Mouse (Mus musculus) liver, adult 2 months (tissue): ENCODE results near the gene G3bp1. TPM values are rescaled to one million over a fixed set of nuclear protein-coding genes. Genes with fewer than 3 reads are reported as not detected.

Experiments used
- DNase-seq: peaks from one replicate; pipeline ENCODE4 v3.0.0-alpha.2; 2011; ENCODE audit warnings: low read depth, low spot score; ENCODE audit errors: extremely low read depth
- H3K27ac ChIP-seq: fragments of 200-500 bp; replicated peaks from 2 replicates; pipeline ENCODE4 v1.5.1; 2012; ENCODE audit warnings: low read depth, mild to moderate bottlenecking, control low read depth, inconsistent platforms, low read length; ENCODE audit not compliant: insufficient read depth
- H3K27me3 ChIP-seq: fragments of 200-500 bp; 2 replicates; pipeline ENCODE4 v1.6.1; 2012; ENCODE audit warnings: mild to moderate bottlenecking, moderate library complexity, low read length, inconsistent platforms; ENCODE audit not compliant: control insufficient read depth, insufficient read depth
- H3K36me3 ChIP-seq: fragments of 200-500 bp; 2 replicates; pipeline ENCODE4 v1.6.1; 2012; ENCODE audit warnings: low read length, inconsistent platforms; ENCODE audit not compliant: control insufficient read depth, insufficient read depth
- H3K4me1 ChIP-seq: fragments of 200-500 bp; 2 replicates; pipeline ENCODE4 v1.6.1; 2011; ENCODE audit warnings: low read length; ENCODE audit not compliant: control insufficient read depth, insufficient read depth
- H3K4me3 ChIP-seq: fragments of 200-500 bp; 2 replicates; pipeline ENCODE4 v1.5.1; 2011; ENCODE audit warnings: low read depth, mild to moderate bottlenecking, control low read depth, low read length, moderate library complexity; ENCODE audit not compliant: insufficient read depth
- H3K79me2 ChIP-seq: fragments of 200-500 bp; 2 replicates; pipeline ENCODE4 v1.6.1; 2012; ENCODE audit warnings: inconsistent platforms, mild to moderate bottlenecking, low read length, moderate library complexity; ENCODE audit not compliant: control insufficient read depth, insufficient read depth
- H3K9ac ChIP-seq: fragments of 200-500 bp; 2 replicates; pipeline ENCODE4 v1.6.1; 2012; ENCODE audit warnings: low read depth, mild to moderate bottlenecking, control low read depth, inconsistent platforms, low read length
- CTCF ChIP-seq: fragments of 200-500 bp; IDR thresholded peaks from 2 replicates; pipeline ENCODE4 v1.5.1; 2011; ENCODE audit warnings: low read depth, low read length, control low read depth
- POLR2A ChIP-seq: fragments of 200-500 bp; IDR thresholded peaks from 2 replicates; pipeline ENCODE4 v1.6.1; 2011; ENCODE audit warnings: low read length, control low read depth; ENCODE audit not compliant: insufficient read depth; ENCODE audit errors: extremely low read depth
- WGBS: fragments of 180-500 bp; shearing (Covaris S2); methylation state at CpG from one replicate; pipeline ENCODE4 v1.1.7; 2018; 5-methylcytosine and 5-hydroxymethylcytosine counted together
- polyA plus RNA-seq: library from polyadenylated mRNA; depleted of rRNA; stranded (reverse); fragments of >200 nt; gene quantifications from 2 replicates; pipeline ENCODE4 v1.2.3, GENCODE M21; 2012
- total RNA-seq: library from RNA; depleted of rRNA; stranded (reverse); fragments of >200 nt; gene quantifications from 2 replicates; pipeline ENCODE4 v1.2.3, GENCODE M21; 2014

G3bp1 gene
- total and polyA plus RNA-seq, 2 experiments: 14.0 to 15.7 TPM

DNA sequence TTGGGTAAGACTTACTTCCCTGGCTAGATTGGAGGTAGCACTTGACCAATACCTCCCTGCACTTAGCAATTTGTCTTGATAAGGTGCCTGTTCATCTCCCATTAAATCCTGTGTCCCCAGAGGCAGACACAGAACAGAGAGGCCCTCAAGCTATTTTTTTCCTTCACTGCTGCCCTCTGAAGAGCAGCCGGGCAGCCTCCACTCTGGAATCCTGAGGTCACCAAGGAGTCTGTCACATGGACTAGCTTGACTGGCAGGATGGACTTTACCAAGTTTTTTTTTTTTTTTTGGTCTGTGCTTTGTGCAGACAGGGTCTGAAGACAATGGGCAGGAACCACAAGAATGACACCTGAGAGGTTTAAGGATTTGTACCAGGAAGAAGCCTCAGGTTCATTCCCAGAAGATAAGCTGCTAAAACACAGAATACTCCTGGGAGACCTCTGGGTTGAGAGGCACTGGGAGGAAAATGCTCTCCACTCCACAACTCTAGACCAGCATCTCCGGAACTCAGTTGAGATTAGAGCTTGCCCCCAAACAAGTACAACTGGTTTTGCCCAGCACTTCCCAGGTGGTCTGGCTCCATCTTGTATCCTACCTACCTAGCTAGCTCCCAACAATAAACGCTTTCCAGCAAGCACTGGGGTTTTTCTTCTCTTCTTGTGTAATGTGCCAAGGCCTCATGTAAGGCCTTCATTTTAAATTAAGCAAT is 9.5 kb upstream of the G3bp1 start:
- Histone ChIP-seq H3K36me3 (no peaks in the 10 kb centered on the region), H3K27me3 (no peaks in the 10 kb centered on the region), H3K27ac (peak overlapping the region; percentile 48), H3K9ac (peak overlapping the region; percentile 85), H3K4me3 (peak overlapping the region; percentile 81), H3K4me1 (peaks cover 30% of the 10 kb centered on the region), H3K79me2 (peaks cover 22% of the 10 kb centered on the region; the same call in 1 of the 2 replicates)
- WGBS: 7% methylated on average over 3 of the region's 3 CpGs
- peak; percentile 58 for DNase-seq
- TF ChIP-seq CTCF (no peak), POLR2A (no peak)

DNA sequence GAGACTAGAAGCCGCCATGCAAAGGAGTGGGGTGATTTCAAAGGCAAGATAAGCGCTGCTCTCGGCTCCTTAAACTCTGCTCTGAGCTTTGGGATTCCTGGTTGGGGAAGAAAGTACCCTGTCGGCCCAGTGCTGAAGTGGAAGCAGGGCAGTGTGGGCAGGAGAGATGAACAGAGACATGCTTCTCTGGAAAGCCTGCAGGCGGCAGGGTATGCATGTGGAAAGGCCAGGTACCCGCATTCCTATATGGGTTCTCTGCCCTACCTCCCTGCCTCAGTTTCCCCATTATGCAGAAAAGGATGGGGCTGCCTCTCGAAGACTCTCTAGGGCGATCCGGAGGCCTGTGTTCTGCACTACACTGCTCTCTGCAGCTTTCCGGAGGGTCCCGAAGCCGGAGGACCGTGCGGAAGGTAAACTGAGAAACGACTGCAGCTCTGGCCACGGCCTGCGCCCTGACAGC is 8.9 kb upstream of the G3bp1 start:
- Histone ChIP-seq H3K4me1 (peaks cover 25% of the 10 kb centered on the region), H3K27ac (peak overlapping the region; percentile 48), H3K4me3 (peak overlapping the region; percentile 81), H3K9ac (peak overlapping the region; percentile 85), H3K36me3 (no peaks in the 10 kb centered on the region), H3K79me2 (peaks cover 19% of the 10 kb centered on the region; the same call in 1 of the 2 replicates), H3K27me3 (no peaks in the 10 kb centered on the region)
- WGBS: under 1% methylated on average over 17 of the region's 17 CpGs
- peak; percentile 47 for DNase-seq
- TF ChIP-seq CTCF (peak; percentile 65), POLR2A (no peak)

- no peaks in the 10 kb centered on the region for H3K36me3 ChIP-seq
- H3K4me1 ChIP-seq: peaks cover 21% of the 10 kb centered on the region
- peak within 1 kb of the TSS; percentile 96 for H3K27ac ChIP-seq
- peak; percentile 99 for DNase-seq
- WGBS: under 1% methylated on average over 36 of the region's 36 CpGs
- peaks cover 15% of the 10 kb centered on the region; the same call in 1 of the 2 replicates for H3K79me2 ChIP-seq
- H3K4me3 ChIP-seq: peak within 1 kb of the TSS; percentile 81
- peak within 1 kb of the TSS; percentile 85 for H3K9ac ChIP-seq
- no peaks in the 10 kb centered on the region for H3K27me3 ChIP-seq
- peak; percentile 97 for TF ChIP-seq POLR2A
- TF ChIP-seq CTCF: no peak
Measured at GRCm38 (mm10) chr11:55461019-55461645, 8.4 kb upstream of the G3bp1 start, which contains the start of gene Atox1. Gene Atox1 (minus strand): TSS chr11:55461239.

- Histone ChIP-seq H3K9ac (no peak overlapping the region), H3K4me1 (peaks cover 19% of the 10 kb centered on the region), H3K79me2 (peaks cover 15% of the 10 kb centered on the region; the same call in 1 of the 2 replicates), H3K27ac (peak overlapping the region; percentile 96), H3K4me3 (no peak overlapping the region), H3K36me3 (no peaks in the 10 kb centered on the region), H3K27me3 (no peaks in the 10 kb centered on the region)
- TF ChIP-seq POLR2A (no peak), CTCF (no peak)
- 96% methylated on average over 9 of the region's 9 CpGs for WGBS
- DNase-seq: no peak
Measured at GRCm38 (mm10) chr11:55462149-55462548, 7.3 kb upstream of the G3bp1 start.

DNA sequence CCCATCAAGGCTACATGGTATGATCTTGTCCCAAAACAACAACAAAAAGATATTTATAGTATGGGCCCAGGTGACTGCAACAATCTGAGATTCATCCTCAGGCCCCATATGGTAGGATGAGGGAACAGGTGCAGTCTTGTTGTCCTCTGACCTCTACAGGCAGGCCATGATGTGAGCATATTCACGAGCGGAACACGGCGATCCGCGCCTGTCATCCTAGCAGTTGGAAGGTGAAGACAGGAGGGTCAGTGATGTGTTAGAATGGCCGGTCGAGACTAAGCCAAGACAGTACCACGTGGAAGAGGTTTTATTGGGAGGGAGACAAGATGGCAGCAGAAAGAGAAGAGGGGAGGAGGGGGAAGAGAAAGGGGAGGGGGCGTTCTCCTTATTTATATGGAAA is 4.8 kb upstream of the G3bp1 start:
- peak; percentile 68 for DNase-seq
- peaks cover 10% of the 10 kb centered on the region for H3K79me2 ChIP-seq
- peaks cover 17% of the 10 kb centered on the region for H3K4me1 ChIP-seq
- no peak for TF ChIP-seq POLR2A
- no peak for TF ChIP-seq CTCF
- WGBS: 41% methylated on average over 10 of the region's 10 CpGs
- H3K27me3 ChIP-seq: no peaks in the 10 kb centered on the region
- no peak overlapping the region for H3K9ac ChIP-seq
- H3K27ac ChIP-seq: peak overlapping the region; percentile 39
- H3K36me3 ChIP-seq: no peaks in the 10 kb centered on the region
- no peak overlapping the region for H3K4me3 ChIP-seq

DNA sequence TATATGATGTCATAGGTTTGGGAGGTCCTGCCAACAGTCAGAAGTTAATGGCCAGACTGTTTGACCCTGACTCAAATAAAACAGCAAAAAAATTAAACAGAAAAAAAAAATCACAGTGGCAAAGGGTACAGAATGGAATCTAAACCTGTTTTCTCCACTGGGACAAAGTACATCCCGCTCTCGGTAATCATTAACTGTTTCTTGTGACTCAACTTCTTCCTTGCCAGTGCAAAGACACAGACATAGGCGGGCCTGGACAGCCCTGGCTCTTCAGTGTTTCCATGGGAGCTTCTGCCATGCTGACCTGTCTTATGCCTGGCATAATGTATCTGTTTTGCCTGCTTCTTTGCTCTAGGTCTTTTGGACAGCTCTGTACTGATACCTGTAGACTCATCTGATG is 4.3 kb upstream of the G3bp1 start:
- Histone ChIP-seq H3K4me1 (peaks cover 16% of the 10 kb centered on the region), H3K79me2 (peaks cover 13% of the 10 kb centered on the region), H3K27ac (peak overlapping the region; percentile 85), H3K27me3 (no peaks in the 10 kb centered on the region), H3K36me3 (no peaks in the 10 kb centered on the region), H3K9ac (peak overlapping the region; percentile 37; the same call in 1 of the 2 replicates), H3K4me3 (no peak overlapping the region)
- 21% methylated on average over 3 of the region's 3 CpGs for WGBS
- TF ChIP-seq POLR2A (no peak), CTCF (no peak)
- DNase-seq: peak; percentile 98
